Mouse (Mus musculus) mature B cell (primary cell): Measurements from ENCODE around the gene Srpr.

ENCODE experiments used
- in situ Hi-C: fragments of 300-500 bp; cut with MboI; formaldehyde crosslinking; loops from 2 replicates; pipeline ENCODE4 v1.14.3; 2019

Gene Srpr

DNA sequence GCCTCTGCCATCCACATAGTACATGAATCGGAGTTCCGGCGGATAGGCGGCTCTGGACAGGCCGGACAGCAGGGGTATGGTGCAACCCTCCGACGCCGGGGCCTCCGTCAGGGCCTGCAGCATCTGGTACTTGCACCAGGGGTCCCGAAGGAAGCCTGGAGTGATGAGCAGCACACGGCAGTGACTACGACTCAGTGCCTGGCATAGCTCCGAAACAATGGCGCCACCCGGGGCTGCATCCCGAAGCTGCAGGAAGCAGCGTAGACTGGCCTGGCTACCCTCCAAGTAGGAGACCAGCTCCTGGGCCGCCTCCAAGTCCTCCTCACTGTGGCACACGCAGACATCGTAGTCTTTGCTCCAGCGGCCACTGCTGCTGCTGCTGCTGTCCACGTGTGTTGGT is 11.3 kb upstream of the Srpr start:
- in situ Hi-C loops, result no loop called here

DNA sequence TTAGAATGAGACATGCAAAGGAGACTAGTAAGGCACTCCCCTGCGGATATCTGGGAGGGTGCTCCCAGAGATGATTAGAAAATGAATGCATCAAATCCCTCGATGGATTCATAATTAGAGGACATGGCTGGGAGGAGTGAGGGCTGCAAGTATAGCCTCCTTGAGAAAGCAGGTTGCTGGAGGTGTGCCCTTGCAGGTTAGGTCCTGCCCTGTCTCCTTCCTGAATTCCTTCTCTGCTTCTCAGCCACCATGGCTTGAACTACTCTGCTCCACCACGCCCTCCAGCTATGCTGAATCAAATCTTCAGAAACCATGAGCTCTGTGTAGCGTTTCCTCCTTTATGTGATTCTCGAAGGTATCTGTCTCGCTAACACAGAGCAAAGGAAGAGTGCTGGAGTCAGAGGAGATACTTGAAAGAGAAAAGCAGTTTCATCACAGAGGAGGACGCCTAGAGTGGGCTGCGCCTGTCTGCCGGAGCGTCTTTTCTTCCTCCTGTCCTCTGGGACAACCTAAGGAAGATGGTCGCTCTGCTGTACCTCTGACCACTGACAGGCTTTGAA is 6.9 kb upstream of the Srpr start:
- in situ Hi-C loops, result no loop called here

DNA sequence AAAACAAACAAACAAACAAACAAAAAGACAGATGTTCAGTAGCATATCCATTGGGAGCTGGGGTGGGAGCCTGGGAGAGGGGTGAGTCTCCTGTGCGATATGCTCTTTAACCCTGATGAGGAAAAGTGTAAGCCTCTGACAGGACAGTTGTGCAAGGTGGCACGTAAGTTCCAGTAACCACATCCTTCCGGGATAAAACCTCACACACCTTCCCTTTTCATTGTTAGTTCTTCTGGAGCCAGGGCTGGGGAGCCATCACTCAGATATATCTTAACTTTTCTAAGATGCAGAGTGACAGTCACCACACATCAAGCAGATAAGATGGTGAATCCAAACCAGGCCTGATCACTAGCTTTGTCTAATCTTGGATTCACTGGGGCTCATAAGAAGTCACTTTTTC is 5.9 kb upstream of the Srpr start:
- in situ Hi-C loops, result no loop called here

DNA sequence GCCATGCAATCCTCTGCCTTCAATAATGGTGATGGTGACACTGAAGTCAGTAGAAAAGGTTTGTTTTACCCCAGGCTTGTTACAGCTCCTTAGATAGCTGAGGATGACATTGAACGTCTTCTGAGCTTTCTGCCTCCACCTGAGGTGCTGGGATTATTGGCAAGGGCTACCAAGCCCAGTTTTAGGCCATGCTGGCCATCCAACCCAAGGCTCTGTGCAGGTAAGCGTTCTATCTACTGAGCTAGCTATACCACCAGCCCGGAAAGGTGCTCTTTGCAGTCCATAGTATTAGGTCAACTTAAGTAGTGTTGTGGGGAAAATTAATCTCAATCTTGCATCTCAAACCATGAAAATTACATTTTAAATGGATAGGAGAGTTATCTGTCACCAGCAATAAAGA is 2.4 kb upstream of the Srpr start:
- in situ Hi-C loops, result no loop called here

DNA sequence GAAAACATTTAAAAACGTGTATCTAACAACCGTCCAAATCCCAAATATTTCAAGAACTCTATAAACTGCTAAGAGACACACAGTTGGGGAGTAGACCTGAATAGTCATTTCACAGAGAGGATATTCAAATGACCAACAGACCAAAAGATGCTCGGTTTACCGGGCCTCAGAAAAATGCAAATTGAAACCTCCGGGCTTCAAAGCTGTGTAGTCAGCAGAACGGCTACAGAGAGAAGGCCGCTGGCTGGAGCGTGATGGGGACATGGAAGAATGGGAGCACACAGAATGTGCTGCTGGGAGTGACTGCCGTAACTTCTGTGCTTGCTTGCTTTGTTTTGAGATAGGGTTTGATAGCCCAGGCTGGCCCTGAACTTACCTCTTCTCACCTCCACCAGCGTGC is 1.6 kb upstream of the Srpr start:
- in situ Hi-C loops, result no loop called here

DNA sequence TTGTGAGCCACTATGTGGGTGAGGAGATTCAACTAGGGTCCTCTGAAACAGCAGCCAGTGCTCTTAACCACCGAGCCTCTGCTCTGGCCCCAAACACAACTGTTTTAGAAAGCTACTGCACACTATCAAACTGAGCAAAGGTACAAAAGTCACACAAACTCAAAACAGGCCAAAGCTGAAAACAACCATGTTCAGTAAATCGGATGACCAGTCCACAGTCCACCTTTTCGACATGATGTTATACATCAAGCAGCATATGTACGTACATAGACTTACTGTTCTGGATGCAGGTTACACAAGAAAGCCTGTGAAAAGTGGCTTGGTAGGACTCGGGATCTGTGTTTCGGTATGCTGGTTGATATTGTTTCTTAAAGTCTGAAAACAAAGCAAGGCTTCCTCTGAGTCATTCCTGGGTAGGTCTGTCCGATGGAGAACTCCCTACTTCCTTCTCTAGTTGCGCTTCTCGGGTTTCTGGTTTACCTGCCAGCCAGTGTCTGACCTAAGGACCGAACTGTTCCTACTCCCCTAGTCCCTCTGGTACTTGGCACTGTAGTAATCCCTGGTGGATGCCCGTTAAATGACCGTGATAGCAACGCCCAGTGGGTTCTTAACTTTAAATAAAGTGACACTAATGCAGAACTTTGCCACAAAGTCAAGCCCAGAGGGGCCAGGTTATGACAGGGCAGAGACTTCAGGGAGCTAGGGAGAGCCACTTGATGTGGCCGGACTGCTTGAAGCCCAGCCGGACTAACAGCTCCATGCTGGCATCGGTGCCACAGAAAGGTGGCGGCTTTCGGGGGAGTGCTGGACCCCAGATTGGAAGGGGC is 817 bp upstream of the Srpr start:
- in situ Hi-C loops, result no loop called here

DNA sequence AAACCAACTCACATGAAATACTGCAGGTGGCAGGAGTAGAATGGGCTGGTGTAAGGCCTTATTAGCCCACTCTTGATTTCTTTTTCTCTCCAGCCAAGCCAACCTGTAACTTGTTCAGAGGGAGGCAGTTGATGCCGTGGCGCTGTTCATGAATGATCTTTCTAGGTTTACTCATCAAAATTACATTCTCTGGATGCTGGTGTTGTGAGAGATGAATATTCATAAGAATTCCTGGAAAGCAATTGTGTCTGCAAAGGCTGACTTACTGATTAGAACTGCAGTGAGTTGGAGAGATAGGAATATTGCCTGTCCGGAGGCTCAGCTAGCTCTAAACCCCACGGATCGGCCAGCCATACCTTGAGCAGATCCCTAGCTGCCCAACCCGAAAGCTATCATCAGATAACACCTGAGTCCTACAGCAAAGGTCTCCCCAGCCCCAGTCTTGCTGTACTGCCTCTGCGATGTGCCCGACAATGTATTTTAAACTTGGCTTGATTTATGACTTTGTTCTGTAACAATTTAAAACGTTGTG is 620 bp downstream of the Srpr start:
- in situ Hi-C loops, result no loop called here

DNA sequence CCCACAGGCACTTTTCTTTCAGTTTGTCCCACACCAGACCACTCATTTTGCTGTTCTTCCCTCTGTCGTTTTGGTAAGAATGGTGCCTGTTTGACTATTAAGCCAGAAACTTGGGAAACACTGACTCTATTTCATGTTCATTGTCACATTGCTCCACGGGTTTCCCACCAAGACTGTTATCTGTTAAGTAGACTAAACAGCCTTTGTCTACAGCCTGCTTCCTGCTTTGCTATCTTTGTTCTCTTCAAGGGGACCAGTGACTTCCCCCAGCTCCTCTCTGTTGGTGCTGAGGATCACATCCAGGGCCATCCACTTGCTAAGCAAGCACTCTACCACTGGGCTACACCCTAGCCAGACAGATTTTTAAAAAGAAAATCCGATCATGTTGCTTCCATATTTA is 3.6 kb downstream of the Srpr start:
- in situ Hi-C loops, result no loop called here

DNA sequence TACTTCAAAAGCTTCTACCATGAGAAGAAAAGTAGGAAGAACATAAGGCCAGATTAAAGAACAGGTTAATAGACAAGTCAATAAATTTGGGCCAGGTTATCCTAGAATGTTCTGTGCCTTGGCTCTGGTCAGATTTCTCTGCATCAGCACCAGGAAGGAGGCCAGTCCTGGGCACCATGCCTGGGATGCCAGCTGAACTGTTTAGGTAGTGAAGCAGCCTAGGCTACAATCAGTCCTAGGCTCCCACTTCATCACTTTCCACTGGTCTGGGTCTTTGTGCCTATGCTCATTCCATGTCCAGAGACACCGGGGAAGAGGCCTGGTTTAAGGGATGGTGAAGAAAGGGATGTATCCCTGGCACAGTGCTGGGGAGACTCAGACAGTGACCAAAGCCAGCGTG is 4.4 kb downstream of the Srpr start:
- in situ Hi-C loops, result no loop called here

DNA sequence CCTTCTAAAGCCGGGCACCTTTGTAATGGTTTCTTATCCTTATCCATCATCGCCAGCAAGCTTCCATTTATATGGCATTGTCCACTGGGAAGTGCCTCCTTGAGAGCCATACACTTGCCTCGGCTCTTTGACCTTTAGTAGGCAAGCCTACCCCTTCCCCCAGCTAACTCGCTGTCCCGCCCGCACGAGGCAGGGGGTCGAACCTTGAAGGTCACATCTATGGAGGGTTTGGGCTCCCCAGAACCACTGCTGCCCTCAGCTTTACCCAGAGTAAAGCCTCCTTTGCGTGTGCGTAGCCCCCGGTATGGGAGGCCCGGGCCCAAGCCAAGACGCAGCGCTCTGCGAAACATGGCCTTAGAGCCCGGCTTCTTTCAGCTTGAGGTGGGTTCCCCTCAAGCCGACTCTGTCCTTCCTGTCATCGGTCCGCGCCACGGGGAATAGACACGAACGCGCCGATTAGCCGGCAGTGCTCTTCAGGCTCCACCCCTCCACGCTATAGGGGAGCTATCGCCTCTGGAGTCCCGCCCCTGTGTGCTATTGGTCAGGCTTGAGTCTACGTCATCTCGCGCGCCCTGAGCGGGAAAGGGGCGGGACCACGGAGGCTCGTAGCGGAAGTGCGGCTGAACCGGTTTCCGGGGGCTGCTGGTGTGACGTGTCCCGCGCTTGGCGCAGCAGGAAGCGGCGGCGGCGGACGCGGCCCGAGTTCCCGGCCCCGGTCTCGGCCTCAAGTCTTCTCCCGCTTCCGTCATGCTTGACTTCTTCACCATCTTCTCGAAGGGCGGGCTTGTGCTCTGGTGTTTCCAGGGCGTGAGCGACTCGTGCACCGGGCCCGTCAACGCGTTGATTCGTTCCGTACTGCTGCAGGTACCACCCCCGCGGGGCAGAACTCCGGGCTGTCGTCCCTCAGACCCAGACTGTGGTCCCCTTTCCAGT is 10.8 kb downstream of the Srpr start, which contains the start of gene Foxred1:
Foxred1 (minus strand) TSS at position 514 of the 933 bp plus-strand sequence.
- in situ Hi-C loops, result no loop called here

DNA sequence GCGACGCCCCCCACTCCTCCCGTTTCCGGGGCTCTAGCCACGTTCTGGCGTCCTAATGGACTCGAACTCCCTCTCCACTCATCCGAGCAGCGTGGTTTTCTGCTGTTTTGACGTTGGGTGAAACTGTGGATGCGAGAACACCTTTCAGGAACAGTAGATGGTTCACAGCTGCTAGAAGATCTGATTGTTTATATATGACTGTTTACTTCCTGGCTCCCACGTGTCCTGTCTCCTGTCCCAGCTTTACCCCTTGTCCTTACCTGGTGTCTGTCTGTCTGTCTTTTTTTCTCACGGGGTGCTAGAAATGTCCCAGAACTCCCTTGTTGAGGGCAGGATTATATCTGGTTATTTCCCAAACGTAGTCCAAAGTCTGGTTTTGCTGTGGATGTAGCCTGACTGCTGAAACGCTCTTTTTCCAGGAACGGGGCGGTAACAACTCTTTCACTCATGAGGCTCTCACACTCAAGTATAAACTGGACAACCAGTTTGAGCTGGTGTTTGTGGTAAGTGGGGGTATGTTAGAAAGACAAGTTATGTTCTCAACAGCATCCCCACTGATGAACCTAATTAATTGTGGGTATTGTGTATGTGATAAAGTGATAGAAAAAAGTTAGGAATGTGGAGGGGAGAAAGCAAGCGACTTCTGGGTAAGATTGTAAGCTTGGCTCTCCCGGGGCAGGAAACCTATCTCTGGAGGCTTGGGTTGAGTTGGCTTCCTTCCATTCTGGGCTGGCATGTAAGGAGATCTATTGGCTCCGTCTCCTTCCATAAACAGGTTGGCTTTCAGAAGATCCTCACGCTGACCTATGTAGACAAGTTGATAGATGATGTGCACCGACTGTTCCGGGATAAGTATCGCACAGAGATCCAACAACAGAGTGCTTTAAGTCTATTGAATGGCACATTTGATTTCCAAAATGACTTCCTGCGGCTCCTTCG is 11.9 kb downstream of the Srpr start:
- in situ Hi-C loops, result no loop called here

DNA sequence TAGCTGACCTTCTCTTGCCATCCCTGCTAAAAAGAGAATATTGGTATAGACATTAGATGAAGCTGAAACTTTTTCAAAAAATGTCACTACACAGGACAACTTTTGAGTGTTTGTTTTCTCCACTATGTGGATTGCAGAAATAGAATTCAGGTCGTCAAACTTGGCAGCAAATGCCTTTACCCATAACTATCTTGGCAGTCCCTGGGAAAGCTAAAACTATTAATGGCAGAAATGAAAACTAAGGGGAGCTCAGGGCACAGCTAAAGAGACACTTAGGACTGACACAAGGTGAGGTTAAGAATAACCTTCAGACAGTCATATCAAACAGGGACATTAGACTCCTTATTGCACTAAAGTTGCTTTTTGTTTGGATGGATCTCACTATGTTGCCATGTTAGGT is 18.0 kb downstream of the Srpr start:
- in situ Hi-C loops, result no loop called here

DNA sequence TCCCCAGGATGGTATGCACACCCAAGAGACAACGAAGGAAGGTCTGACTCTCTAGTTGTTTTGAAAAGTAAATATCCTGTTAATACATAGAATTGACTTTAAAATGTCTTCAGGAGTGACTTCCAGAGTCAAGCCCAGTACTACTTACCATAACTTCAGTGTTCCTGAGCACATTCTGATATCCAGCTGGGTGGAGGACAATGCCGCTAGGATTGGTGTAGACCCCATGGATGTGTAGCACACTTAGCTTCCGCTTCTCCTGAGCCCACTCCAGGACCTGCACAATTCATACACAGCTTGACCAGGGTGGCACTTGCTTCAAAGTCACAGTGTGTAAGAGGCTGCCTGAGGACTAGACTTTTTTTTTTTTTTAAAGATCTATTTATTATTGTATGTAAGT is 23.5 kb downstream of the Srpr start:
- in situ Hi-C loops, result no loop called here

DNA sequence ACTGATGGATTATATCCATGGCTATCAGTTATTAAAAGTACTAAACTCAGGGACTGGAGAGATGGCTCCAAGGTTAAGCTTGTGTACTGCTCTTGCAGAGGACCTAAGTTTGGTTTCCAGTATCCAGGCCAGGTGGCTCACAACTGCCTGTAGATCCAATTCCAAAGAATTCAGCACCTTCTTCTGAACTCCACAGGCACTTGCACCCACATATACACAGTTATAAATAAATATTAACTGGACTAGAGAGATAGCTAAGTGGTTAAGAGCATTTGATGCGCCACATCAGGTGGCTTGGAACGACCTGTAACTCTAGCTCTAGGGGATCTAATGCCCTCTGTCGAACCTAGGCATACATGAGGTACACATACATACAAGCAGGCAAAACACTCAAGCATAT is 28.7 kb downstream of the Srpr start:
- in situ Hi-C loops, result no loop called here

DNA sequence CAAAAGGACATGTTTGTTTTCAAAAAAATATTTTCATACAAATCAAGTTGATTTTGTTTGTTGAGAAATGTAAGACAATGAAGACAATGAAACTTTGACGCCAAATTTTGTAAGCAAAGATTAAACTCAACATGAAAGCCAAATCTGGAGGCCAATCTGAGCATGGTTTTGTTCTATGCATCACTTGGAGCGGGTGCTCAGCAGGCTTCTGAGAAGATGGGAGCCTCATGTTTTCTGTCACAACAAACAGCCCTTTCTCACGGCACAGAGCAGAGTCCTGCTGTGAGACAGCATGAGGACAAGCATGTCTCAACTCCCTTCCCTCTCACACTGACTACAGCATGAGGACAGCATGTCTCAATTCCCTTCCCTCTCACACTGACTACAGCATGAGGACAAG is 36.0 kb downstream of the Srpr start:
- in situ Hi-C loops, result no loop called here

DNA sequence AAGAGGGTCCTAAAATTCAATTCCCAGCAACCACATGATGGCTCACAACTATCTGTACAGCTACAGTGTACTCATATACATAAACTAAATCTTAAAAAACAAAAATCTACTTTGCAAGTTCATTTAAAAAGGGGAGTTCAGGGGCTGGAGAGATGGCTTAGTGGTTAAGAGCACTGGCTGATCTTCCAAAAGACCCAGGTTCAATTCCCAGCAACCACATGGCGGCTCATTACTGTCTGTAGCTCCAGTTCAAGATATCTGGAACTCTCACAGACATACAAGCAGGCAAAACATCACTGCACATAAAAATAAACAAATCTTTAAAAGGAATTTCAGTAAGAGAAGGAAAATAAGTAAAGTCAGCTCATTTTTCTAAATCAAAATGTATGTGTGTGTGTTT is 38.4 kb downstream of the Srpr start:
- in situ Hi-C loops, result no loop called here

DNA sequence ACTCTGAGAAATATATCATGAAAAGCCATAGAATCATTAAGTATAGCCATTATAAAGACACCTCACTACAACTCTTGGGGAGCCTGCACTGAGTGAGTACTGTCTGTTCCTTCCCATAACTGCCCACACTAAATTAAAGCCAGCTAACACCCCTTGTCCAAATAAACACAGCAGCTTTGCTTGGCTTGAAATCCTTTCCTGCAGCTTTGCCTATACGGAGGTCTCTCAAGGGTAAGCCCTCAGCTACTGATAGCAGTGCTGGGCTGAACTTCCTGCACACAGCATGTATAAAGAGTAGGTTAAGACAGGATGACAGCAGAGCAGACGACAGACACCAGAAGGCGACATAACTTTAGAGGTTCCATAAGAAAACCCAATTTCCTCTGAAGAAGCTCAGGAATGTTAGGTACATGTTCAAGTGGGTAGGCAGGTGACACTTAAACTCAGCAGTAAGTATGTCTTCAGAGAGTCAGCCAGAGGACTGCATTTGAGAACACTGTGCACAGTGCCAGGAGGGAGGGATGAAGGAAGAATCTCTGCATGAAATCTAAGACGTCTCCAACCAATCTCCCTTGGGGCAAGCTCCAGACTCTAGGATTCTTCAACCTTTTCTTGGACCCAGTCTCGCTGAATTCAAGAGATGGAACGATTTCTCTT is 39.1 kb downstream of the Srpr start:
- in situ Hi-C loops, result no loop called here

DNA sequence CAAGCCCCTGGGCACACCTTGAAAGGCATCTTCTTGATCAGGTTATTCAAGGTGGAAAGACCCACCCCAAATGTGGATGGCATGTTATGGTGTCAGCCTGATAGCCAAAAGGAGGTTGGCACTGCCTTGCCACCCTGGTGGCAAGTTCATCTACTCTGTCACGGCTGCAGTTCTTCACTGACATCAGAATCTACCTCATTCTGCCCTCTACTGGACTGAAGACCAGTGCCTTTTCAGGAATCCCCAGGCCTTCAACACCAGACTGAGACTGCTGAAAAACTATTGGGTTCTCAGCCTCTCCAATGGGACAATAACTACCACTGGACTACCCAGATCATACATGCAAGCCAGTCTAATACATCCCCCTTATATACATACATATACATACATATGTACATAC is 39.8 kb downstream of the Srpr start:
- in situ Hi-C loops, result no loop called here

DNA sequence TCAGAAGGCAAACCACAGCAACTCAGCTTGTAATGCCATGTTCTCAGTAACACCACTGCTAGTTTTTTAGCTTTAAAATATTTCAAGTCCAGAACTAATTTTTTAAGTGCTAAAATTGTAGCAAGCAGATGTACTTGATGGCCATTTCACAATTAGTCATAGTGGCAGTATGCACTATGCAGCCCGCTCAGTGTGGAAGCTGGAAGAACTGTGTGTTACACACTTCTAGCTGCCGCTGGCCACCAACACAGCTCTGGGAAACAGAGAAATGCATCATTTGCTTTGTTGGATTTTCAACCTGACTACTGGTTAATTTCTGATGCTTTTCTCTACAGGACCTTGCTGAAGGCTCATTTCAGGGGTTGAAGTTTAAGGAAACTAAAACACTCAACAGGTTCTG is 47.4 kb downstream of the Srpr start:
- in situ Hi-C loops, result no loop called here

DNA sequence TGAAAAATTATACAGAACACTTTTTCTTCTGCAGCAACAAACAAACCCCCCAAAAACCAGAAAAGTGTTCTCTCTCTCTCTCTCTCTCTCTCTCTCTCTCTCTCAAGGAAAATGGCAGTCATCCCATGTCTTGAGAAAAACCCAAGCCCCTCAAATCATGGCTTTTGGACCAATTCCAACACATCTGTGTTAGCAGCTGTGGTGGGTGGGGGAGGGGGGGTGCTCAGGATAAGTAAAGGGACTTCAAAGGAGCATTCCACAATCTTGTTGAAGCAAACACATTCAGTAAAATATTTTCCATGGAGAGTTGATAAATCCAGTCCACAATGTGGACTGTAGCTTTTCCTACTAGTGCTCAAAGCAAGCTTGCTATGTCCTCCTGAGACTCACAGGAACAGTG is 49.5 kb downstream of the Srpr start:
- in situ Hi-C loops, result no loop called here

DNA sequence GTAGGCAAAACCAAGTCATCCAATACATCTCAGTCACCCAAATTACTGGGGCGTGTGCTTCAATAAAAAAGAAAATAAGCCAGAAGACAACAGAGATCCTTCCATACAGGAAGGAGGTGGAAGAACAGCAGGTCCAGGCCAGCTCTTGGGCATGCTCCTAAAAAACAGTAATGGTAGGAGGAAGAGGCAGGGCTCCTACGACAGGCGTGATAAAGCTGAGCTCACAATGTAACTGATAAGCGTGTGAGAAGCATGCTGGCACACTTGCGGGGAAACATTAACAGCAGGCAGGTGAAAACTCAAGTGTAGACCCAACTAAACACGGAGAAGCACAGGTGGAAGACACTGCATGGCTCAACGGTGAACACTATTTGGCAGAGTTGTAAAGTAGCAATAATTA is 57.4 kb downstream of the Srpr start:
- in situ Hi-C loops, result no loop called here
